Mouse (Mus musculus) thymus, postnatal 14 days (tissue): ENCODE data around the gene Ehmt2.
A peak's percentile ranks its signal among the peaks of the same experiment; 100 is the strongest.
"Not testable (repeated sequence)": the region's sequence is repeated elsewhere in the genome, so short reads cannot be mapped to it uniquely, and the experiment has no call there.

Experiments
- DNase-seq: peaks from one replicate; pipeline ENCODE4 v3.0.0; 2021

Ehmt2 gene

DNA sequence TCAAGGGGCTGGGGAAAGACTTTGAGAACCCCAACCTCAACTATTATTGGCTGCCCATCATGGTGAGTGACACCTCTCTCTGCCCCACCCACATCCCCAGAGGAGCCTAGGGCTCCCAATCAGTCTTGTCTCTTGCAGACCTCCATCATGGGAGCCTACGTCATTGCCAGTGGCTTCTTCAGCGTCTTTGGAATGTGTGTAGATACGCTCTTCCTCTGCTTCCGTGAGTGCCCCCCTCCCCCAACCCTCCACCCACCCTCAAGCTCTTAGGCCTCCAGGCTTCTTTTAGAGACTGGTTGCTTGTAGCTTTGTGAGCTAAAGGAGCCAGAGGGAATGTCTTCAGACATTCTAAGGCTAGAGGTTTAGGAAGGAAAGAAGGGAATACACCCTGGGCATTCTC lies 30.6 kb downstream of the Ehmt2 start:
- no peak for DNase-seq

DNA sequence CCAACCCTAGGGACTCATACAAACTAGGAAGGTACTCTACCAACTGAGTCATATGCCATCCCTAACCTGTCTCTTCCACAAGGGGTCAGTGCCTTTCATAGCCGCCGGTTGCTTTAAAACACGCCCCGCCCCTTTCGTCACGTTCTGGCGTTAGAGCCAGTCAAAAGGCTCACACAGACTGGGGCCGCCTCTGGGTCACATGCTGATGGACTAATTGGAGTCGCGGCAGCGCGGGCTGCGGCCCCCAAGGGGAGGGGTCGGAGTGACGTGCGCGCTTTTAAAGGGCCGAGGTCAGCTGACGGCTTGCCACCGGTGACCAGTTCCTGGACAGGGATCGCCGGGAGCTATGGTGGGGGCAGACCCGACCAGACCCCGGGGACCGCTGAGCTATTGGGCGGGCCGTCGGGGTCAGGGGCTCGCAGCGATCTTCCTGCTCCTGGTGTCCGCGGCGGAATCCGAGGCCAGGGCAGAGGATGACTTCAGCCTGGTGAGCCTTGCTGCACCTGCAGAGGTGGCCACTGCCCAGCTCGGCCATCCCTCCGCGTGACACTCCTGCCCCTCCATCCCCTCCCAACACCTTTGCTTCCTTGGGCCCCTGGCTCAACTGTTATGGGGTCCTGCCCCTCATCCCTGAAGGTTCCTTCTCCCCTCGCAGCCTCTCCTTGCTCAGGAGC lies 32.9 kb downstream of the Ehmt2 start, which contains the start of gene Neu1:
Gene Neu1 (plus strand): TSS at position 193 of the 674 bp plus-strand sequence.
- peak; percentile 95 for DNase-seq

GRCm38 (mm10) chr17:34931735-34932098 lies 33.4 kb downstream of the Ehmt2 start:
- DNase-seq: peak; percentile 61

GRCm38 (mm10) chr17:34932287-34932686 lies 34.0 kb downstream of the Ehmt2 start:
- peak; percentile 27 for DNase-seq

- DNase-seq: no peak
Measured at GRCm38 (mm10) chr17:34934031-34934430, 35.8 kb downstream of the Ehmt2 start.

DNA sequence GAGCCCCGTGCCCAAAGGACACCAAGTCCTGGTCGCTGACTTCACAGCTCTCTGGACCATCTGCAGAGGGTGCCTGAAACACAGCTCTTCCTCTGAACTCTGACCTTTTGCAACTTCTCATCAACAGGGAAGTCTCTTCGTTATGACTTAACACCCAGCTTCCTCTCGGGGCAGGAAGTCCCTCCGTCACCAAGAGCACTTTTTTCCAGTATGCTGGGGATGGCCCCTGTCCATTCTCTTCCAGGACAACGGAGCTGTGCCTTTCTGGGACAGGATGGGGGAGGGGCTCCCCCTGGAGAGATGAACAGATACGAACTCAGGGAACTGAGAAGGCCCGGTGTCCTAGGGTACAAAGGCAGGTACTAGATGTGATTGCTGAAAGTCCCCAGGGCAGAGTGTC lies 36.6 kb downstream of the Ehmt2 start:
- no peak for DNase-seq

GRCm38 (mm10) chr17:34937960-34938505 lies 39.8 kb downstream of the Ehmt2 start:
- DNase-seq: no peak

DNA sequence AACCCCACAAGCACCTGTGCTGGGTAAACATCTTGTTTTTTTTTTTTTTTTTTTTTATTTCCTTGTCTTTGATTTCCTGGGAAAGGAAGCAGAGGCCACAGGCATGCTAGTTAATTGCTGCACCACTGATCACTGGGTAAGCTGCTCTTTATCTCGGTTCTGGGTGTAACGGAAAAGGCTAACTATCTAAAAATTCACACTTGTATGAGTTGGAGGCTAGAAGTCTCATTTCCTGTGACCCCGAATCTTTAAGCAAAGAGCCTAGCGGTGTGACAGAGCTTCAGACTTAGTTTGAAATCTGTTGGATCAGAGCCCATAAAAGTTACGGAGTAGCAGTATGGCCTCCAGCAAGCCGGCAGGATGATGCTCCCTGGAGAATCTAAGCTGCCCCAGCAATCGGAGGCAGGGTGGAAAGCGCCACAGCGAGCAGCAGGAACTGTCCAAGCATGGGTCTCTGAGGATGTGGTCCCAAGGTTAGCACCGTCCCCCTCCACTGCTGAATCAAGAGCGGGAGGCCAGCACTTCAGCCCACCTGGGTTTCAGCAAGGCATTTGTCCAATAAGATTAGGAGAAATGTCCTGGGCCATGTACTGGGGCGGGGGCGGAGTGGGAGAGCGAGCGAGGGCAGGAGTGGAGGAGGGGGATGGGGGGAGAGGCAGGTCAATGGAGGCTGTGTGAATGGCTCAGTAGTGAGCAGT lies 43.2 kb downstream of the Ehmt2 start:
- DNase-seq: no peak

GRCm38 (mm10) chr17:34943128-34943815 lies 45.0 kb downstream of the Ehmt2 start:
- DNase-seq: no peak

GRCm38 (mm10) chr17:34944362-34944761 lies 46.1 kb downstream of the Ehmt2 start:
- no peak for DNase-seq

DNA sequence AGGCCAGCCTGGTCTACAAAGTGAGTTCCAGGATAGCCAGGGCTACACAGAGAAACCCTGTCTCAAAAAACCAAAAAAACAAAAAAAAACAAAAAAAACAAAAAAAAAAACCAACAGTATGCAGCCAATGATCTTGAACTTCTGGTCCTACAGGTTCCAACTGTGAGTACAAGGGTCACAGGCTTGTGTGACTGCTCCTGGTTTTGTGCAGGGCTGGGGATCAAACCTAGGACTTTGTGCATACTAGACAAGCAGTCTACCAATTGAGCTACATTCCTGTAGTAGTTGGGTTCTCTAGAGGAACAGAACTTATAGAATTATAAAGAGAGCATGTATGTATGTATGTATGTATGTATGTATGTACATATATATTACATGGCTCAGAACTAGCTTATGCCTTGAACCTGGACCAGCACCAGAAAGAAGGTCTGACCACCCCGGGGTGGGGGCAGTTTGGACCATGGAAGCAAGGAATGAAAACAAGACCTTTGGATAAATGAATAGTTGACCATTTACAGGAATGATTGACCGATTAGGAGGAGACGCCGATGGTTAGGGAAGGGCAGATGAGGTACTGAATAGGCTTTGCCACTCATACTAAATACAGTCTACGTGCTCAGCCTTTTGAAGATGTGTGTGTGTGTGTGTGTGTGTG lies 48.3 kb downstream of the Ehmt2 start:
- no peak for DNase-seq

DNA sequence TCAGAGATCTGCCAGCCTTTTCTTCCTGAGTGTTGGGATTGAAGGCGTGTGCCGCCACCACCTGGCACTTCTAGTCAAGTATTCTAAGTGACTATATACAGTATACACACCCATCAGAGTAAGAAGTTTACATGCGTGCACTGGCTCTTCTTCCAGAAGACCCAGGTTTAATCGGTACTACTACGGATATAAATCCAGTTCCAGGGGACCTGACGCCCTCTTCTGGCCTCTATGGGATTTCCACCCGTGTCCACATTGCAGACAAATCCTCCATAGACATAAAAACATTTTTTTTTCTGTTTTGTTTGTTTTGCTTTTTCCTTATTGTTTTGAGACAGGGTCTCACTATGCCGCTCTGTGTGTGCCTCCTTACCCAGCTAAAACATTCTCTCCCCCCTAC lies 49.3 kb downstream of the Ehmt2 start:
- no peak for DNase-seq

DNA sequence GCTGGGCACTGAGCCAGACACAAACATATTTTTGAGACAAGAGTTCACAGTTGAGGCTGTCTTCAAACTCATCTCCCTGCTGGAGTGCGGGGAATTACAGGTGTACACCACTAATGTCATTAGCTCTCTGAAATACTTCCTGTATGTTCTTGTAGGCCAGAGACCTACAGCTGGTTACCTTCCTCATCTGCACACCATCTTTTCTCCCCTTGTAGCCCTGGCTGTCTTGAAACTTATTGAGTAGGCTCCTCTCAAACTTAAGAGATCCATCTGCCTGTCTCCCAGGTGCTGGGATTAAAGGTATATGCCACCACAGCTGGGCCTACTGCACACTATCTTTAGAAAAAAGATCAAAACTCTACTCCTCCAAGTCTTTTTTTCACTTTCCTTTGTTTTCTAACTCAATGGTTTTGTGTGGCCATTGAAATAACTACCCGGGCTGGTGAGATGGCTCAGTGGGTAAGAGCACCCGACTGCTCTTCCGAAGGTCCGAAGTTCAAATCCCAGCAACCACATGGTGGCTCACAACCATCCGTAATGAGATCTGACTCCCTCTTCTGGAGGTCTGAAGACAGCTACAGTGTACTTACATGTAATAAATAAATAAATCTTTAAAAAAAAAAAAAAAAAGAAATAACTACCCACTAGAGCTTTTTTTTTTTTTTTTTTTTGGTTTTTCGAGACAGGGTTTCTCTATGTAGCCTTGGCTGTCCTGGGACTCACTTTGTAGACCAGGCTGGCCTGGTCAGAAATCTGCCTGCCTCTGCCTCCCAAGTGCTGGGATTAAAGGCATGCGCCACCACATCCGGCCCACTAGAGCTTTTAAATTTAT lies 50.7 kb downstream of the Ehmt2 start:
- DNase-seq: not testable (repeated sequence)

- no peak for DNase-seq
Measured at GRCm38 (mm10) chr17:34949553-34949969, 51.3 kb downstream of the Ehmt2 start.

DNA sequence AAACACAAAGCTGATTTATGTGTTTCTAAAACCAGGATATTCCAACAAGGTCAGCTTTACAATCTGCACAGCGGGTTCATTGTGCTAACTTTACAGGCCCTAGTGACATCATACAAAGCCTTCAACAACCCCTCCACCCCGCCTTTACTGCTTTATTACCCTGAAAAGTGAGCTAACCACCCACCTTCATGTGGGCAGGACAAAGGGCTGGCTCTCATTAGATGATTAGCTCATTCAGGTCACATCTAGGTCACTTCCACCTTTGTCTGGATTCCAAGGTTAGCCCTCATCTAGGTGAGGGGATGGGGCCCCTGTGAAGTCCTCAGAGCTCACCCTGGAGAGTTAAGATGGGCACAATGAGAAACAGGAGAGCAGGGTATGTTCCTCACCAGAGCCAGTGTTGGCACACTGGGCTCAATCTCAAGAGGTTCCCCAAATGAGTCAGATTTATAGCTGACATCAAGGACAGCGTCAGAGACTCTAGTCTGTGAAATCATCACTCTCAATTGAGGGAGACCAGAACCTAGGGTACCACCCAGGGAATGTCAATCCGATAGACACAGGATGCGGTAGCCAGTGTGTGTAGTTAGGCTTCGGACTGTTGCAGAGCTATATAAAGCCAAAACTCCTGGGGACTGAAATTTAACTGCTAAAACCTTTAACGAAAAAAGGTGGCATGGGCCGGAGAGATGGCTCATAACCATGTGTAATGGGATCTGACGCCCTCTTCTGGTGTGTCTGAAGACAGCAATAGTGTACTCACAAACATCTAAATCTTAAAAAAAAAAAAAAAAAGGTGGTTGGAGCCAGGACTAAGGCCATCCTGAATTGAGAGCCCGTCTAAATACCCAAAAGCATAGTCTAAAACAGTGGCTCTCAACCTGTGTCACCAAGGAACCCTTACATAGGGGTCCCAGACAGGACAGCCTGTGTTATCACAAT lies 52.5 kb downstream of the Ehmt2 start:
- DNase-seq: no peak

- DNase-seq: no peak
Measured at GRCm38 (mm10) chr17:34951636-34952377, 53.5 kb downstream of the Ehmt2 start.

GRCm38 (mm10) chr17:34952378-34953040 lies 54.2 kb downstream of the Ehmt2 start:
- DNase-seq: peak; percentile 83

DNA sequence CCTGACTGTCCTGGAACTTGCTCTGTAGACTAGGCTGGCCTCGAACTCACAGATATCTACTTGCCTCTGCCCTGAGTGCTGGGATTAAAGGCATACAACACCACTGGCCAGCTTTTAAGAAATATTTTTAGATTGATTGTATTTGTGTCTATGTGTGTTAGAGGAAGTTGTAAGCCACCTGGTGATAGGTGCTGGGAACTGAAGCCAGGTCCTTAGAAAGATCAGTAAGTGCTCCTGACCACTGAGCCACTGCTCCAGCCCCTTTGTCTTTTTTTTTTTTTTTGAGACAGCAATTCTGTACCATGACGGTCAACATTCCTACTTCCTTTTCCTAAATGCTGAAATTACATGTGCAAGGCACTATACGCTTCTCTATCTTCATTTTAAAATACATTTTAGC lies 55.0 kb downstream of the Ehmt2 start:
- DNase-seq: no peak

- DNase-seq: no peak
Measured at GRCm38 (mm10) chr17:34953904-34954303, 55.6 kb downstream of the Ehmt2 start.

DNA sequence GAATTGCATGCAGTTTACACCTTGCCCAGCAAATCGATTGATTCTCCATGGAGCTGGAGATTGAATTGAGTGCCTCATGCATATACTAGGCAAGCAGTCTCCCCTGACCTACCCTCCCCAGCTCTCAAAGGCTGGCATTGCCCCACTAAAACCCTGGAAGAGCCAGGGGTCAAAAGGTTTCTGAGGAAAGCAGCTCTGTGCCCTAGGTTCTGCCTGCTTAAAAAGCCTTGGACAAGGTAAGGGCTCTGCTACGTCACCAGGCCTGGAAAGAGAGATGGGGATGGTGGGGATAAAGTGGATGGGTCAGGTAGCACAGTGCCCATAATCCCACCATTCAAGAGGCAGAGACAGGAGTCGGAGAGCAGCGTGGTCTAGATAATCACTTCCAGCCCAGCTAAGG lies 56.6 kb downstream of the Ehmt2 start:
- DNase-seq: no peak
